Comparison of ENCODE assay signal across 23 mouse cellular contexts in genomic region chr11:35318433-35319020, GRCm38 (mm10).
A peak's percentile ranks its signal among the peaks of the same experiment; 100 is the strongest.
DNase-seq lines count a peak whose midpoint lies in the region; ATAC-seq and TF ChIP-seq lines count a peak whose summit lies in the region.
"Had no signal": no experiment of that assay in that cellular context is flagged by ENCODE, and none has a peak within 500 bp of the region (broad histone marks: within the 10 kb centered on the region; RNA-seq: fewer than 3 reads in every experiment).

No protein-coding gene starts in this region.

- intact Hi-C loops in gastrocnemius, adult 2 months (cut with DNase I) = no loop called here

- H3K36me3 ChIP-seq in midbrain, embryonic 10.5 days = no peaks in the 10 kb centered on the region
- no peaks in the 10 kb centered on the region for H3K36me3 ChIP-seq in midbrain, postnatal 0 days (ENCODE audit: insufficient read depth, low read length)
- H3K36me3 ChIP-seq in forebrain, embryonic 14.5 days (ENCODE audit: control insufficient read depth, insufficient read depth, low read length) = no peaks in the 10 kb centered on the region
- no peaks in the 10 kb centered on the region for H3K36me3 ChIP-seq in midbrain, embryonic 13.5 days
- H3K36me3 ChIP-seq: heart, embryonic 12.5 days; limb, embryonic 15.5 days; neural tube, embryonic 12.5 days had no signal

- H3K27me3 ChIP-seq in midbrain, embryonic 10.5 days (ENCODE audit: low read depth, poor library complexity, severe bottlenecking) = peaks cover 96% of the 10 kb centered on the region
- peaks cover 6% of the 10 kb centered on the region; the same call in 1 of the 2 replicates for H3K27me3 ChIP-seq in midbrain, postnatal 0 days (ENCODE audit: insufficient read depth, low read length)
- H3K27me3 ChIP-seq in forebrain, embryonic 14.5 days (replicated peaks; ENCODE audit: control insufficient read depth, insufficient read depth, low read length) = 0 out of 2 replicates have a peak, but pooled peaks cover 3% of the 10 kb centered on the region
- peaks cover 79% of the 10 kb centered on the region for H3K27me3 ChIP-seq in midbrain, embryonic 13.5 days
- H3K27me3 ChIP-seq: heart, embryonic 12.5 days; limb, embryonic 15.5 days; megakaryocyte, embryonic 14.5 days; neural tube, embryonic 12.5 days had no signal

- WGBS in midbrain, embryonic 10.5 days = 23% methylated on average over 12 of the region's 12 CpGs
- 42% methylated on average over 12 of the region's 12 CpGs for WGBS in midbrain, postnatal 0 days
- WGBS in forebrain, embryonic 14.5 days = 18% methylated on average over 12 of the region's 12 CpGs
- WGBS in midbrain, embryonic 13.5 days = 22% methylated on average over 12 of the region's 12 CpGs

- no peak overlapping the region for H3K9ac ChIP-seq in midbrain, postnatal 0 days (replicated peaks; ENCODE audit: low read length, poor library complexity, severe bottlenecking)
- no peak overlapping the region for H3K9ac ChIP-seq in forebrain, embryonic 14.5 days (ENCODE audit: low read length)
- H3K9ac ChIP-seq in midbrain, embryonic 13.5 days (replicated peaks) = no peak overlapping the region
- H3K9ac ChIP-seq: heart, embryonic 12.5 days; limb, embryonic 15.5 days; liver, embryonic 14.5 days; lung, embryonic 14.5 days; neural tube, embryonic 12.5 days had no signal

- no peak overlapping the region for H3K4me2 ChIP-seq in midbrain, postnatal 0 days (ENCODE audit: low read depth, low read length, poor library complexity, severe bottlenecking)
- H3K4me2 ChIP-seq in forebrain, embryonic 14.5 days (ENCODE audit: low read length) = no peak overlapping the region
- H3K4me2 ChIP-seq in midbrain, embryonic 13.5 days (replicated peaks) = no peak overlapping the region
- H3K4me2 ChIP-seq: heart, embryonic 12.5 days; limb, embryonic 15.5 days; lung, embryonic 14.5 days; neural tube, embryonic 12.5 days had no signal

- TF ChIP-seq CTCF in gastrocnemius, adult 2 months (IDR thresholded peaks at IDR 0.05) = no peak
- TF ChIP-seq CTCF in midbrain, postnatal 0 days (IDR thresholded peaks at IDR 0.05) = no peak

- peaks cover 21% of the 10 kb centered on the region for H3K4me1 ChIP-seq in midbrain, embryonic 10.5 days
- H3K4me1 ChIP-seq in midbrain, postnatal 0 days (ENCODE audit: insufficient read depth, low read length) = no peaks in the 10 kb centered on the region; the same call in 1 of the 2 replicates
- H3K4me1 ChIP-seq in forebrain, embryonic 14.5 days (ENCODE audit: control insufficient read depth, insufficient read depth, low read length) = no peaks in the 10 kb centered on the region; the same call in 1 of the 2 replicates
- H3K4me1 ChIP-seq in midbrain, embryonic 13.5 days (replicated peaks) = peaks cover 15% of the 10 kb centered on the region
- H3K4me1 ChIP-seq: limb, embryonic 15.5 days; megakaryocyte, embryonic 14.5 days; neural tube, embryonic 12.5 days had no signal

- no peak for ATAC-seq in midbrain, postnatal 0 days (ENCODE audit: low FRiP score)
- ATAC-seq in forebrain, embryonic 14.5 days = peak; percentile 60; the same call in 1 of the 2 replicates
- ATAC-seq in midbrain, embryonic 13.5 days = peak; percentile 41; the same call in 1 of the 2 replicates
- ATAC-seq: intestine, postnatal 0 days had no signal

- DNase-seq in gastrocnemius, adult 2 months = no peak
- no peak for DNase-seq in gastrocnemius, postnatal 25 days
- no peak for DNase-seq in midbrain, embryonic 10.5 days (ENCODE audit: low spot score)
- no peak for DNase-seq in midbrain, postnatal 0 days (ENCODE audit: low spot score)
- no peak for DNase-seq in forebrain, embryonic 14.5 days (ENCODE audit: low spot score)
- DNase-seq in spleen, adult 18-20 months = no peak
- DNase-seq in layer of hippocampus, adult 18-20 months (ENCODE audit: low spot score in 2 of 2) = no peak
- DNase-seq: adrenal gland, postnatal 25 days; cerebellum, adult 9-11 months; heart, postnatal 10 days; kidney, postnatal 25 days; lung, embryonic 14.5 days; lung, postnatal 36 days; right cerebral cortex, postnatal 25 days; thymus, postnatal 36 days had no signal

- H3K4me3 ChIP-seq in gastrocnemius, adult 2 months = no peak overlapping the region
- no peak overlapping the region for H3K4me3 ChIP-seq in midbrain, embryonic 10.5 days
- H3K4me3 ChIP-seq in midbrain, postnatal 0 days (ENCODE audit: low read depth, low read length) = no peak overlapping the region
- H3K4me3 ChIP-seq in forebrain, embryonic 14.5 days (ENCODE audit: low read depth, low read length) = no peak overlapping the region
- no peak overlapping the region for H3K4me3 ChIP-seq in midbrain, embryonic 13.5 days (replicated peaks)
- H3K4me3 ChIP-seq: heart, embryonic 12.5 days; left cerebral cortex, adult 2 months; limb, embryonic 15.5 days; neural tube, embryonic 12.5 days had no signal

- peaks cover 15% of the 10 kb centered on the region; the same call in 1 of the 2 replicates for H3K9me3 ChIP-seq in midbrain, embryonic 10.5 days (replicated peaks)
- H3K9me3 ChIP-seq in midbrain, postnatal 0 days (ENCODE audit: low read length) = no peaks in the 10 kb centered on the region
- no peaks in the 10 kb centered on the region for H3K9me3 ChIP-seq in forebrain, embryonic 14.5 days (replicated peaks; ENCODE audit: control insufficient read depth, low read length)
- 0 out of 2 replicates have a peak, but pooled peaks cover 2% of the 10 kb centered on the region for H3K9me3 ChIP-seq in midbrain, embryonic 13.5 days
- H3K9me3 ChIP-seq: limb, embryonic 15.5 days; neural tube, embryonic 12.5 days had no signal

- peak overlapping the region; percentile 28; the same call in 1 of the 2 replicates for H3K27ac ChIP-seq in gastrocnemius, adult 2 months
- H3K27ac ChIP-seq in midbrain, embryonic 10.5 days (replicated peaks) = peak overlapping the region; percentile 39; the same call in 1 of the 2 replicates
- H3K27ac ChIP-seq in midbrain, postnatal 0 days (ENCODE audit: low read depth, low read length) = no peak overlapping the region
- H3K27ac ChIP-seq in forebrain, embryonic 14.5 days (ENCODE audit: low read depth, low read length) = peak overlapping the region; percentile 36; the same call in 1 of the 2 replicates
- H3K27ac ChIP-seq in midbrain, embryonic 13.5 days = 0 out of 2 replicates have a peak overlapping the region, but pooled peaks have one; percentile 47
- H3K27ac ChIP-seq: left cerebral cortex, adult 2 months; limb, embryonic 15.5 days; liver, embryonic 14.5 days; neural tube, embryonic 12.5 days had no signal
